Mouse (Mus musculus) cortical plate, adult 2 months (tissue): ENCODE data around the gene Clcf1.

Experiments
- CTCF ChIP-seq: fragments of 200-500 bp; IDR thresholded peaks from 2 replicates; pipeline ENCODE4 v1.5.1; 2011; ENCODE audit warnings: mild to moderate bottlenecking, control low read depth, low read length; ENCODE audit not compliant: insufficient read depth; ENCODE audit errors: extremely low read depth
- POLR2A ChIP-seq: fragments of 200-500 bp; IDR thresholded peaks from 2 replicates; pipeline ENCODE4 v1.6.1; 2011; ENCODE audit warnings: mild to moderate bottlenecking, low read length, control low read depth; ENCODE audit not compliant: insufficient read depth; ENCODE audit errors: extremely low read depth

DNA sequence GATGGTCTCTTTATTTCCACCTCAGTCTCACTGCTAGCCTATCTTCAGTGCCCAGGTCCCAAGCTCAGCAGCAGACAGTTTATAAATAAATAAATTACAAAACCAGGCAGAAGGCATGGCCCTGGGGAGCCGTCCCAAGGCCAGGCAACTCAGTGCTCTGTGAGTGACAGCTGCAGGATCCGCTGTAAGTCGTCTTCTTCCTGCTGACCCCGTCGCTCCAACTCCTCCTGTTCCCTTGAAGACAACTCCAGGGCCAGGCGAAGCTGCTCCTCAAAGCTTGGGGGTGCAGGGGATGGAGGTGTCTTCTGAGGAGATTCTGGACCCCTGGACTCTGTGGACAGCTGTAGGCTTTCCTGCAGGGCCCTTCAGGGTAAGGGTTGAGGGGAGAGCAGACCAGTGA, 56.1 kb downstream of the Clcf1 start:
- no peak for TF ChIP-seq CTCF
- TF ChIP-seq POLR2A: no peak
